Mouse (Mus musculus): ENCODE measurements around the gene Pkig.

DNA sequence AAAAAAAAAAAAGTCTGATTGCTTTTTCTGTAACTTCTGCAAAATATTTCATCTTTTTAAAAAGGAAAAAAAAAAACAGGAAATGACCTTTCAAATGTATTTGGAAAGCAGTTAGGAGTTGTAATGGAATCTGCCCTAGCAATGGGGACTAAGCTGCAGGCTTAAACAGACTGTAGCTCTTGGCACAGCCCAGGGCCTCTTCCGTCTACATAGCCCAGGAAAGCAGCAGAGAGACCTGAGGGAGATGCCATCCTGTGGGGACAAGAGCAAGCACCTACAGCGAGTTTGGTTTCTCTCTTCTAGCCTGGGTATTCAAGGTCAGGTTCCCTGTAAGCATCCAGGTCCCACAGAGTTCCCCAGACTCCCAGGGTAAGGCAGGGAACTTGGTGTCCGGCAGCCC is 55.2 kb downstream of the Pkig start:
- TF ChIP-seq POLR2A (IDR thresholded peaks at IDR 0.05; ENCODE audit: borderline replicate concordance, insufficient read depth, low read length) (no peak), CTCF (IDR thresholded peaks at IDR 0.05; ENCODE audit: borderline replicate concordance, insufficient read depth, low read depth, low read length) (no peak)

Measured in cerebellum, adult 2 months (tissue).